ENCODE assay signal across 20 mouse cellular contexts in the genomic region with DNA sequence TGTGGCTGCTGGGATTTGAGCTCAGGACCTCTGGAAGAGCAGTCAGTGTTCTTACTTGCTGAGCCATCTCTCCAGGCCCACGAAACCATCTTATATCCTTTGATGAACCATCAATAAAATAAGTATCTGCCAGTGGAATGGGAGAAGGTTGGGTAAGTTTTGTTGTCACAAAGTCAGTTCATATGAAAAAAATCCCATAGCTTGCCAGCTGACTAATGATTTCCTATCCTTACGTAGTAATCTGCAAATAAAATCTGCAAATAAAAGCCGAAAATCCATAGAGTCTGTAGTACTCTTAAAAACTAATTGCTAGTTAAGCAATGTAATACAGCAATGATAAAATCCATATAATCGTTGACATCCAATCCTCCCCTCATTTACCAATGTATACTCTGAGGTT. TPM values are rescaled to one million over a fixed set of nuclear protein-coding genes. Genes with fewer than 3 reads are reported as not detected.
DNase-seq lines count a peak whose midpoint lies in the region; ATAC-seq and TF ChIP-seq lines count a peak whose summit lies in the region.
"Had no signal": no experiment of that assay in that cellular context is flagged by ENCODE, and none has a peak within 500 bp of the region (broad histone marks: within the 10 kb centered on the region; RNA-seq: fewer than 3 reads in every experiment).

No protein-coding gene starts in this region.

- no peaks in the 10 kb centered on the region for H3K36me3 ChIP-seq in heart, embryonic 10.5 days
- H3K36me3 ChIP-seq in liver, adult 2 months (ENCODE audit: control insufficient read depth, insufficient read depth, low read length), result no peaks in the 10 kb centered on the region
- no peaks in the 10 kb centered on the region for H3K36me3 ChIP-seq in liver, embryonic 11.5 days (ENCODE audit: control insufficient read depth, insufficient read depth, low read length)
- H3K36me3 ChIP-seq: G1E had no signal

- no peaks in the 10 kb centered on the region for H3K27me3 ChIP-seq in heart, embryonic 10.5 days (ENCODE audit: insufficient read depth, poor library complexity, severe bottlenecking)
- H3K27me3 ChIP-seq in liver, adult 2 months (ENCODE audit: control insufficient read depth, insufficient read depth, low read length), result no peaks in the 10 kb centered on the region; the same call in 1 of the 2 replicates
- no peaks in the 10 kb centered on the region for H3K27me3 ChIP-seq in liver, embryonic 11.5 days (replicated peaks; ENCODE audit: control insufficient read depth, insufficient read depth, low read length)
- H3K27me3 ChIP-seq: CH12.LX had no signal

- no peak for TF ChIP-seq POLR2A in liver, adult 2 months (IDR thresholded peaks at IDR 0.05; ENCODE audit: extremely low read depth, insufficient read depth, low read length)

- H3K4me3 ChIP-seq in heart, embryonic 10.5 days, result no peak overlapping the region
- no peak overlapping the region for H3K4me3 ChIP-seq in liver, adult 2 months (ENCODE audit: insufficient read depth, low read depth, low read length)
- H3K4me3 ChIP-seq in liver, embryonic 11.5 days (ENCODE audit: low read depth, low read length), result no peak overlapping the region

- H3K79me2 ChIP-seq in liver, adult 2 months (ENCODE audit: control insufficient read depth, insufficient read depth, low read length), result no peaks in the 10 kb centered on the region

- no peak overlapping the region for H3K27ac ChIP-seq in heart, embryonic 10.5 days
- H3K27ac ChIP-seq in liver, adult 2 months (replicated peaks; ENCODE audit: insufficient read depth, low read depth, low read length), result no peak overlapping the region
- H3K27ac ChIP-seq in liver, embryonic 11.5 days (ENCODE audit: low read depth, low read length), result no peak overlapping the region

- H3K4me1 ChIP-seq in heart, embryonic 10.5 days, result no peaks in the 10 kb centered on the region
- H3K4me1 ChIP-seq in liver, adult 2 months (ENCODE audit: control insufficient read depth, insufficient read depth, low read length), result peaks cover 3% of the 10 kb centered on the region
- H3K4me1 ChIP-seq in liver, embryonic 11.5 days (replicated peaks; ENCODE audit: control insufficient read depth, insufficient read depth, low read length), result no peaks in the 10 kb centered on the region

- WGBS in heart, embryonic 10.5 days, result 88% methylated on average over 4 of the region's 4 CpGs
- WGBS in liver, adult 2 months, result 27% methylated on average over 4 of the region's 4 CpGs
- WGBS in liver, embryonic 11.5 days, result 86% methylated on average over 4 of the region's 4 CpGs

- H3K9ac ChIP-seq in liver, adult 2 months (ENCODE audit: low read depth, low read length), result no peak overlapping the region
- no peak overlapping the region for H3K9ac ChIP-seq in liver, embryonic 11.5 days (ENCODE audit: low read depth, low read length)

- no peak for TF ChIP-seq CTCF in liver, adult 2 months (IDR thresholded peaks at IDR 0.05; ENCODE audit: low read depth, low read length)

- no peak for ATAC-seq in liver, embryonic 11.5 days (replicated peaks; ENCODE audit: low FRiP score)
- ATAC-seq: activated CD4-positive, CD25-positive, alpha-beta regulatory T cell, adult 4 months; CD4-positive, CD25-positive, alpha-beta regulatory T cell, adult 4 months; Patski had no signal

- no peak overlapping the region for H3K4me2 ChIP-seq in liver, embryonic 11.5 days

- no peaks in the 10 kb centered on the region for H3K9me3 ChIP-seq in heart, embryonic 10.5 days
- no peaks in the 10 kb centered on the region for H3K9me3 ChIP-seq in liver, embryonic 11.5 days (ENCODE audit: control insufficient read depth, low read length)
- H3K9me3 ChIP-seq: G1E had no signal

- DNase-seq in heart, adult 11 months, result peak; percentile 63
- DNase-seq in heart, embryonic 10.5 days (ENCODE audit: low spot score), result no peak
- peak; percentile 95 for DNase-seq in liver, adult 2 months (ENCODE audit: extremely low read depth, low read depth, low spot score)
- no peak for DNase-seq in liver, embryonic 11.5 days (ENCODE audit: low spot score)
- DNase-seq: adrenal gland, adult 2 months; adrenal gland, adult 8-10 months; adrenal gland, postnatal 10 days; adrenal gland, postnatal 14 days; adrenal gland, postnatal 25 days; adrenal gland, postnatal 36 days; B cell, adult 2 months; cerebellum, adult 11 months; cerebellum, adult 11-12 months; cerebellum, adult 18-20 months had no signal

RNA-seq across cellular contexts. Expression of gene B3galnt1, which starts 50.8 kb away (rescaled TPM):
- polyA plus RNA-seq in heart, embryonic 10.5 days (2016; fragmentation: Nextera tagmentation; extraction: Ambion mirVana), result 26.5 and 27.7 TPM in 2 replicates
- 1.1 and 1.3 TPM in 2 replicates for total RNA-seq in liver, adult 2 months (2014; rRNA removed)
- 0.12 and 0.57 TPM in 2 replicates for polyA plus RNA-seq in liver, adult 2 months (2012; rRNA removed)
- 10.0 and 11.3 TPM in 2 replicates for polyA plus RNA-seq in liver, embryonic 11.5 days (2014; fragmentation: Nextera tagmentation; extraction: Ambion mirVana)
- total RNA-seq: G1E, MEL had no signal
- polyA plus RNA-seq: activated CD4-positive, CD25-positive, alpha-beta regulatory T cell, adult 4 months; G1E had no signal

Comparison
In these comparisons a context has a peak if more than half of its experiments do, and no peak if none do; other contexts are left out.
1. DNase-seq: peak in heart, adult 11 months (single experiment) and liver, adult 2 months (single experiment); none in heart, embryonic 10.5 days (single experiment) and liver, embryonic 11.5 days (single experiment).